ENCODE assay signal across 9 mouse cellular contexts in genomic region chr9:110070358-110070757, GRCm38 (mm10). TPM values are rescaled to one million over a fixed set of nuclear protein-coding genes. Genes with fewer than 3 reads are reported as not detected.
DNase-seq lines count a peak whose midpoint lies in the region; ATAC-seq and TF ChIP-seq lines count a peak whose summit lies in the region.
"Had no signal": no experiment of that assay in that cellular context is flagged by ENCODE, and none has a peak within 500 bp of the region (broad histone marks: within the 10 kb centered on the region; RNA-seq: fewer than 3 reads in every experiment).

No protein-coding gene starts in this region.

- H3K36me3 ChIP-seq in forebrain, embryonic 15.5 days = peaks cover 62% of the 10 kb centered on the region
- H3K36me3 ChIP-seq in forebrain, embryonic 11.5 days (ENCODE audit: control insufficient read depth, insufficient read depth, low read length) = peaks cover 5% of the 10 kb centered on the region; the same call in 1 of the 2 replicates
- peaks cover 92% of the 10 kb centered on the region for H3K36me3 ChIP-seq in heart, embryonic 14.5 days (ENCODE audit: control insufficient read depth, insufficient read depth, low read length)

- peaks cover 9% of the 10 kb centered on the region for H3K4me1 ChIP-seq in forebrain, embryonic 15.5 days
- no peaks in the 10 kb centered on the region for H3K4me1 ChIP-seq in forebrain, embryonic 11.5 days (replicated peaks; ENCODE audit: control insufficient read depth, insufficient read depth, low read length)
- peaks cover 6 to 17% of the 10 kb centered on the region in 2 experiments for H3K4me1 ChIP-seq in heart, embryonic 14.5 days (ENCODE audit: control insufficient read depth in 2 of 2, insufficient read depth in 2 of 2, low read length in 2 of 2)
- peaks cover 7% of the 10 kb centered on the region; the same call in 1 of the 2 replicates for H3K4me1 ChIP-seq in olfactory bulb, adult 2 months (ENCODE audit: control insufficient read depth, insufficient read depth, low read length)
- H3K4me1 ChIP-seq: stomach, embryonic 15.5 days had no signal

- H3K27ac ChIP-seq in forebrain, embryonic 15.5 days (replicated peaks) = peak overlapping the region; percentile 47; the same call in 1 of the 2 replicates
- no peak overlapping the region for H3K27ac ChIP-seq in forebrain, embryonic 11.5 days (ENCODE audit: low read depth, low read length)
- peak overlapping the region; percentile 63 to 82 for H3K27ac ChIP-seq in heart, embryonic 14.5 days (replicated peaks in 1 of 2; ENCODE audit: control insufficient read depth in 1 of 2, insufficient read depth in 1 of 2, low read depth in 2 of 2, low read length in 2 of 2)
- H3K27ac ChIP-seq in olfactory bulb, adult 2 months (ENCODE audit: insufficient read depth, low read depth, low read length) = peak overlapping the region; percentile 4; the same call in 1 of the 2 replicates
- H3K27ac ChIP-seq: stomach, embryonic 15.5 days had no signal

- no peak overlapping the region for H3K4me3 ChIP-seq in forebrain, embryonic 15.5 days
- no peak overlapping the region for H3K4me3 ChIP-seq in forebrain, embryonic 11.5 days (ENCODE audit: low read depth, low read length)
- H3K4me3 ChIP-seq in heart, embryonic 14.5 days (ENCODE audit: control insufficient read depth in 1 of 2, insufficient read depth in 1 of 2, low read depth in 1 of 2, low read length in 2 of 2) = no peak overlapping the region
- no peak overlapping the region for H3K4me3 ChIP-seq in olfactory bulb, adult 2 months (ENCODE audit: insufficient read depth, low read depth, low read length)
- H3K4me3 ChIP-seq: stomach, embryonic 15.5 days had no signal

- H3K4me2 ChIP-seq in forebrain, embryonic 15.5 days (replicated peaks) = no peak overlapping the region
- no peak overlapping the region for H3K4me2 ChIP-seq in forebrain, embryonic 11.5 days (ENCODE audit: low read depth, low read length, severe bottlenecking)
- no peak overlapping the region for H3K4me2 ChIP-seq in heart, embryonic 14.5 days (ENCODE audit: low read length)
- H3K4me2 ChIP-seq: stomach, embryonic 15.5 days had no signal

- DNase-seq in forebrain, embryonic 11.5 days (ENCODE audit: low spot score) = no peak
- peak; percentile 49 for DNase-seq in ovary, postnatal 36 days (ENCODE audit: low spot score)
- no peak for DNase-seq in ovary, postnatal 14 days (ENCODE audit: low spot score)
- DNase-seq in layer of hippocampus, adult 9-10 months (ENCODE audit: low spot score) = no peak
- no peak for DNase-seq in thymus, postnatal 4 days

- TF ChIP-seq CTCF in olfactory bulb, adult 2 months (IDR thresholded peaks at IDR 0.05; ENCODE audit: insufficient read depth, low read depth, low read length) = no peak

- WGBS in forebrain, embryonic 15.5 days = 38% methylated on average over 9 of the region's 9 CpGs
- 87% methylated on average over 9 of the region's 9 CpGs for WGBS in forebrain, embryonic 11.5 days
- 32% methylated on average over 9 of the region's 9 CpGs for WGBS in heart, embryonic 14.5 days
- 29% methylated on average over 9 of the region's 9 CpGs for WGBS in olfactory bulb, adult 2 months

- H3K9me3 ChIP-seq in forebrain, embryonic 15.5 days = no peaks in the 10 kb centered on the region
- no peaks in the 10 kb centered on the region for H3K9me3 ChIP-seq in forebrain, embryonic 11.5 days (ENCODE audit: control insufficient read depth, low read length)
- no peaks in the 10 kb centered on the region for H3K9me3 ChIP-seq in heart, embryonic 14.5 days (ENCODE audit: control insufficient read depth, low read length)
- H3K9me3 ChIP-seq: stomach, embryonic 15.5 days had no signal

- TF ChIP-seq POLR2A in olfactory bulb, adult 2 months (IDR thresholded peaks at IDR 0.05; ENCODE audit: insufficient read depth, low read depth, low read length) = no peak

- peak; percentile 58; the same call in 1 of the 2 replicates for ATAC-seq in forebrain, embryonic 15.5 days (replicated peaks)
- ATAC-seq in forebrain, embryonic 11.5 days (replicated peaks; ENCODE audit: low FRiP score) = no peak
- peak; percentile 68 for ATAC-seq in heart, embryonic 14.5 days (ENCODE audit: insufficient number of reproducible peaks, insufficient read depth, low FRiP score, low read depth)

- H3K9ac ChIP-seq in forebrain, embryonic 15.5 days (replicated peaks) = no peak overlapping the region
- H3K9ac ChIP-seq in forebrain, embryonic 11.5 days (ENCODE audit: low read length) = no peak overlapping the region
- H3K9ac ChIP-seq in heart, embryonic 14.5 days (ENCODE audit: low read length) = no peak overlapping the region
- H3K9ac ChIP-seq: stomach, embryonic 15.5 days had no signal

- no peaks in the 10 kb centered on the region for H3K27me3 ChIP-seq in forebrain, embryonic 15.5 days
- H3K27me3 ChIP-seq in forebrain, embryonic 11.5 days (ENCODE audit: control insufficient read depth, insufficient read depth, low read length) = no peaks in the 10 kb centered on the region
- H3K27me3 ChIP-seq in heart, embryonic 14.5 days (ENCODE audit: control insufficient read depth, insufficient read depth, low read length) = no peaks in the 10 kb centered on the region
- H3K27me3 ChIP-seq: stomach, embryonic 15.5 days had no signal

RNA-seq across cellular contexts. Expression of gene Smarcc1, which starts 47.1 kb away (rescaled TPM):
- polyA plus RNA-seq in forebrain, embryonic 15.5 days (2015; fragmentation: Nextera tagmentation; extraction: Ambion mirVana) = 154 and 156 TPM in 2 replicates
- polyA plus RNA-seq in forebrain, embryonic 11.5 days (2014; fragmentation: Nextera tagmentation; extraction: Ambion mirVana) = 181 and 190 TPM in 2 replicates
- polyA plus RNA-seq in heart, embryonic 14.5 days (2014; fragmentation: Nextera tagmentation; extraction: Ambion mirVana) = 73.8 and 80.7 TPM in 2 replicates
- polyA plus RNA-seq in olfactory bulb, adult 2 months (2012; ENCODE audit: insufficient read depth, insufficient read length, low replicate concordance, missing spikeins) = 76.6 and 106 TPM in 2 replicates

RNA-seq across cellular contexts. Expression of gene Dhx30, which starts 47.3 kb away (rescaled TPM):
- polyA plus RNA-seq in forebrain, embryonic 15.5 days (2015; fragmentation: Nextera tagmentation; extraction: Ambion mirVana) = 211 and 214 TPM in 2 replicates
- 186 and 198 TPM in 2 replicates for polyA plus RNA-seq in forebrain, embryonic 11.5 days (2014; fragmentation: Nextera tagmentation; extraction: Ambion mirVana)
- 89.5 and 94.5 TPM in 2 replicates for polyA plus RNA-seq in heart, embryonic 14.5 days (2014; fragmentation: Nextera tagmentation; extraction: Ambion mirVana)
- not detected in 2 replicates for polyA plus RNA-seq in olfactory bulb, adult 2 months (2012; ENCODE audit: insufficient read depth, insufficient read length, low replicate concordance, missing spikeins)
